Mouse (Mus musculus): ENCODE measurements around the gene Prss16.

- TF ChIP-seq CTCF (IDR thresholded peaks at IDR 0.05; ENCODE audit: control insufficient read depth, insufficient read depth, insufficient replicate concordance, low read depth, low read length) (no peak), POLR2A (IDR thresholded peaks at IDR 0.05; ENCODE audit: control insufficient read depth, low read depth, low read length) (no peak)
Observed at GRCm38 (mm10) chr13:22034443-22035266, 25.1 kb upstream of the Prss16 start.
